Mouse (Mus musculus): ENCODE data around the gene Fam186a.

DNA sequence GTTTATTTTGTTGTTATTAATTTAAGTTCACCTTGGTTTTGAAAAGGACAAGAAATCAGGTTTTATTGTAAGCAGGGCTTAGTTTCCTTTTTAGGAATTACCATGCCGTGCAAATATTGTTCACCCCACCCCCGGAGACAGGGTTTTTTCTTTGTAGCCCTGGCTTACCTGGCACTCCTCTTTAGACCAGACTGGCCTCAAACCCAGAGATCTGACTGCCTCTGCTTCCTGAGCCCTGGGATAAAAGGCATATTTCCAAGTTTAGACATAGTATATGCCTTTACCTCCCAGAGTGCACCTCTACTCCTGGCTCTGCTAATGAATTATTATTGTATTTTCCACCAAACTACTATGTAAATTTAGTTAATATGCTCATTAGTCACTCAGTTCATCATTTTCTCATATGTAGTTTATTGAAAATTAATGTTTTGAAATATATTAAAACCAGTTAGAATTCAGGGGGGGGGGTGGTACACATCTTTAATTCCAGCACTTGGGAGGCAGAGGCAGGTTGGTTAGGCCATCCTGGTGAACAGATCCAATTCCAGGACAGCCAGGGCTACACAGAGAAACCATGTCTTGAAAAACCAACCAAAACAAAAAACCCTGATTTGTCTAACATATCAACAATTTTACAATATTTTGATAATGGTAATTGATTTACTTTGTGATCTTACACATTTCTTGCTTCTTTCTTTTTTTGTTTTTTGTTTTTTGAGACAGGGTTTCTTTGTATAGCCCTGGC, 7.8 kb upstream of the Fam186a start:
- TF ChIP-seq CTCF (IDR thresholded peaks at IDR 0.05; ENCODE audit: low read depth, low read length) (no peak), TAL1 (conservative IDR thresholded peaks at IDR 0.05; ENCODE audit: low read depth, low read length) (no peak), GATA2 (IDR thresholded peaks at IDR 0.05; ENCODE audit: borderline replicate concordance, low read depth, low read length) (no peak), GATA1 (IDR thresholded peaks at IDR 0.05; ENCODE audit: borderline replicate concordance, low read length) (no peak), POLR2AphosphoS5 (IDR thresholded peaks at IDR 0.05; ENCODE audit: insufficient replicate concordance, low read depth, low read length) (no peak)

Measured in G1E (cell line).